Mouse (Mus musculus) adrenal gland, adult 8-10 months (tissue): Measurements from ENCODE around the gene Fam92b. TPM values are rescaled to one million over a fixed set of nuclear protein-coding genes. Genes with fewer than 3 reads are reported as not detected.

Source experiments
- DNase-seq: peaks from one replicate; pipeline ENCODE4 v3.0.0; 2022
- total RNA-seq, 4 experiments: library from RNA; stranded (reverse); gene quantifications; 2 replicates each; pipeline ENCODE4 v1.2.4; 2022

Gene Fam92b
- total RNA-seq: 1 to 10 TPM in 3 of 4 experiments, under 1 TPM in 1; 0.99 to 4.1 (median 2.6) TPM

DNA sequence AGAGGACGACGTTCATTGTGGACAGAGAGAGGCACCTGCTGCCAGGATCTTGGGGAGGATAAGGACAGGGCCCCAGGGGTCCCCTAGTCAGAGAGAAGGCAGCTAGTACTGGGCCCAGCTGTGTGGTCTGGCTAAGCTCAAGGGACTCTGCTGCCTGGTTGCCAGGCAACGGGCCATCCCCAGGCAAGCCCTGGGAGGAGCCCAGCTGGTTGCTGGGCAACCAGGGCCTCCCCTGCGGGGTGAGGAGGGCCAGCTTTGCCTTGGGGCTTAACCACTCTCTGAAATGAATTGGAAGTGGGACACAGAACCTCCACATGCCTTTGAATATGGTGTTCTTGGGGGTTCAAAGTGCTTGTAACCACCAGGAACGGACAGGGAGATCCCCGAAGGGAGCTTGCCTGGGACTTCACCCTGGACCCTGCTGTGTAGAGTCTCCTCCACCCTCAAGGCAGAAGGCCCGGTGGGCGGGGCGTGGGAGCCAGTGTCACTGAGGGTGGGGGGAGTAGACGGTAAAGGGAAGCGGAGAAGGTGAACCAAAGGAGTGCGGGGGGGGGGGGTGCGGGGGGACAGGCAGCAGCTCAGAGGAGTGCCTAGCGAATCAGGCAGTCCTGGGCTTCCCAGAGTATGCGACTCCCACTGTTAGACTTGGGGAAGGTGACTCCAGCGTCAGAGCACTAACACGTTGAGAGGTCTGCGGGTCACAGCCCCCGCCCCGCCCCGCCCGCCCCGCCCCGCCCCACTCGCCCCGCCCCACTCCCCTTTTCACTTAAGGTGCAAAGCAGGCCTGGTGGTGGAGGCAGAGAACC, at the start of gene Fam92b:
Gene Fam92b (minus strand): TSS at position 149 of the 806 bp plus-strand sequence.
- no peak for DNase-seq

DNA sequence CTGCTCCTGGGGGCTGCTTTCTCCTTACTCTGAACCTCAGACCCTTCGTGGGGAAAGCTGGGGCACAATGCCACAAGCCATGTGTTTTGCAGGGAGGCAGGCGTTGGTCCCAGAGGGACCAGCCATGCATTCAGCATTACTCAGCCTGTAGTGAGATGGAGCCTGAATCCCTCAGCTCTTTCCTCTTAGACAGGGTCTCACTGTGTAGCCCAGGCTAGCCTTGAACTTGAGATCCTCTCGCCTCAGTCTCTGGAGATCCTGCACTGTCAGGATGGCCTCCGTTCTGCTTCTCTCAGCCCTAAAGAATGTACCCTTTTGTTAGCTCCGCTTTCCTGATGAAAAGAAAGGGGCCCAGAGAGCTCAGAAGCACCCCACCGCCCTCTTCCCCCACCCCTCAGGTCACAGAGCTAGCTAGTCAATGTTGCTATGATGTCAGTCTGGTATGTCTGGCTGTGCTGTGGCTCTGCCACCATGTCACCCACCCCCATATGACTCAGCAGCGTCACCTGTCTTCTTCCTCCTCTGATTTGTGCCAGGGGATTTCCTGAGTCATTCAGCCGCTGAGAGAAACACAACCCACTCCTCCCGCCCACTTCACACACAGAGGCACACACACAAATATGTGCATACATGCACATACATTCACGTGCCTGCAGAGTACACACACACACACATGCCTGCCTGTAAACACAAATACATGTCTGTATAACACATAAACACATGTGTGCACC, 48.3 kb upstream of the Fam92b start:
- no peak for DNase-seq

DNA sequence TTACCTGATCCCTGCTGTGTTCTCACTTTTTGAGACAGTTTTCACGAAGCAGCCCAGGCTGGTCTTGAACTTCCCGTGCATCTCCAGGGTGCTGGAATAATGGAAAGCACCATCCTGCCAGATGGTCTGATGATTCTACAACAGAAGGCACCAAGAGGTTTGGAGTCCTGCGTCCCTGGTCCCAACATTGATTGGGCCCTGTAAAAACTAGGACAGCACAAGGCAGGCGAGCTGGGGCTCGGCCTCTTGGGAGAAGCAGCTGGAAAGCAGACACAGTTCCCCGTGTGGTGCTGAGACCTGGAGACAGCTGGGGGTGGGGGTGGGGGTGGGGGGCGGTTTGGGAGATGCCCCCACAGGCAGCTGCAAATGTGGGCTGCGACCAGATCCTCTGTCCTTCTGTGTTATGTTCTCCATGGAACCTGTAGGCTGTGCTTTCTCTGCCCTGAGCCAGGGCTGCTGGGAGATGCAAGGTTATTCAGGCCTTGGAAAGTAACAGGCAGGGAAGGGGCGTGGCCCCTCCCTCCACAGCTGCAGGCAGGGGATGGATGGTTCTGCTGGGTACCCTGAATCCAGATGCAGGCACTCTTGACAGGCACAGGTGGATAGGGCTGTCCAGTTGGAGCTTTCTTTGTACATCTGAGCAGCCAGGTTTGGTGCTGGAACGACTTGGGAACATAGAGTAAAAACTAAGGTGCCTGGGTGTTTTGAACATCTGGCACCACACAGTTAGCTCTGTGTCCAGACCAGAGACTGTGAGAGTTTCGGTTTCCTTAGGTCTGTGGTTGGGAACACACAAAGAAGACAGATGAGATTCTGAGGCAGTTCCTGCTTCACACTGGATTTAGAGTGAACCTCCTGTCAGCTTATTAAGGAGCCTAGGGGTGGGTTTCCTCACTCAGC, 47.5 kb upstream of the Fam92b start:
- no peak for DNase-seq

DNA sequence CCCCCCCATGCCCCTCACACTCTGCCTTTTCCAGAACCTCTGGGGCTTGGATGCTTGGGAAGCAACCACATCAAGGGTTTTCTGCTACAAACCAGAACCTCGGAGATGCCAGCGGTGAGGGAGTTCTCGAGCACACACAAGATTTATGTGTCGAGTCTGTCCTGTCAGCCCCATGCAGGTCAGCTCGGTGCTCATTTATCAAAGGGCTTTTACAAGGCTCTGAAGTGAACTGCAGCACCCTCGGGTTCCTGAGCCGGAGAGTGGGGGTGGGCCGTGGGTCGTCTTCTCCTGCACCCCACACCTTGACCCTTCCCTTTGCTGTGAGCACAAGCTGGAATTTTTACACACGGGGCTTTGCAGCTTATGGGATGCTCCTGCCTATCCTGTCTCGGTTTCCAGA, 45.3 kb upstream of the Fam92b start:
- no peak for DNase-seq

DNA sequence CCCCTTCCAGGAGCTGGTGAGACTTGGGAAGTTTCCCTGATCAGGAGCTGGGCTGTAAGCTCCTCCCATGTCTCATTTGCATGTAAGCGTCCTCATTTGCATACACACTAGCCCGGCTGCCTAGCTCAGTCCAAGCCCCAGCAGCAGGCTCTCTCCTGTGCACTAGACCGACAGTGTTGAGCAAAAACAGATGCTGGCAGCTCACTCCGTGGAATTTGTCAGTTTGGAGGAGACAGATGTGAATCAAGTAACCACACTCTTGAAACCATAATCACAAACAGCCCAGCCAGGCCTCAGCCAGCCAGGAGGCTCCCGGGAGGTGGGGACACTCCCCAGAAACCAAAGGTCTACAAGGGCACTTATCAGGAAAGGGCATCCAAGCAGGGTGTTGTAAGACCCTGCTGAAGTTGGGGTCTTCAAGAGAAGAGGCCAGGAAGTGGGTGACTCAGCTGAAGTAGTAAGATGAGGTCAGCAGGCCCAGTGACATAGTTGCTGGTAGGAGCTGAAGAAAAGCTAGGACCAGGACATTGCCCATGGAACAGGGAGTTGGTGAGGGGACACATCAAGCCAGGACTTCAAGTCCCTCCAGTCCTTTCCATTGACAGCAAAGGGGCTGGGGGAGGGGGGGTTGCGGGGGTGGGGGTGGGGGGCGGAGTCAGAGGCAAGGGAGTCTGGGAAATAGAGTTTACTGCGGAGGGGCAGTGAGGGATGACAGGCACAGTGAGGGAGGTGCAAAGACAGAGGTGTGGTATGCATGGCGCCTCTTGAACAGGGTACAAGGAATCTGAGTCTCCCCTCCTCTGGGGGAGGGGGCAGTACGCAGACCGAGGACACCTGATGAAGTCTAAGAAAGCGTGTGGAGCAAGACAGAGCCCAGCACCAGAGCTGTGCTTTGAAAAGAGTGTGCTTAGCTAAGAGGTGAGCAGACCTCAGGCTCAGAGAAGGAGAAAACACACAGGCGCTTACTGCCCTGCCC, 39.9 kb upstream of the Fam92b start:
- no peak for DNase-seq

DNA sequence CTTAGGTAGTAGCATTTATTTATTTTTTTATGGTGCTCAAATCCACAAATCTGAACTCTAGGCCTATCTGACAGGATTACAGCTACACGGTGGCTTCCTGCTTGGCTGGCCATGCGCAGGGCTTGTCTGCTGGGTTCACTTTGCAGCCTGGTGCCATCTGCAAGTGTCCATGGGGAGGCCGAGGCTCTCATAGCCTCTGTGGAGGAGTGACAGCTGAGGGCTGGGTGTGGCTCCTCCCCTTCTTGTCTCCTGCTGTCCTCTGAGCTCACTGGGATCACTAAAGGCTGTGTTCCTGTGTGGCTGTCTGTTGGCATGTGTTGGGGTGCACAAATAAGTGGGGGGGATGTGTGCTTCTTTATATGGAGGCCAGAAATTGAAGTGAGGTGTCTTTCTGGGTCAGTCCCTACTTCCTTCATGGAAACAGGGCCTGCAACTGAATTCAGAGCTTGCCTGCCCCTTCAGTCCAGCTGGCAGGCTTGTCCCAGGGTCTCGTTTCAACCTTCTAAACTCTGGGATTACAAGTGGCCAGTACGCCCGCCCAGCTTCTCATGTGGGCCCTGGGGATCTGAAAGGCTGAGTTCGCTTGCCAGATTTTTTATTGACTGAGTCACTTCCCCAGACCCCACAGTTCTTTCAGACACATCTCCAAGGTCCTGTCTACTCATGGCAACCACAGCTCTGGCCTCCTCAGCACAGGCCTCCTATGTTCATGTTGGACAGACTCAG, 38.3 kb upstream of the Fam92b start:
- DNase-seq: no peak

DNA sequence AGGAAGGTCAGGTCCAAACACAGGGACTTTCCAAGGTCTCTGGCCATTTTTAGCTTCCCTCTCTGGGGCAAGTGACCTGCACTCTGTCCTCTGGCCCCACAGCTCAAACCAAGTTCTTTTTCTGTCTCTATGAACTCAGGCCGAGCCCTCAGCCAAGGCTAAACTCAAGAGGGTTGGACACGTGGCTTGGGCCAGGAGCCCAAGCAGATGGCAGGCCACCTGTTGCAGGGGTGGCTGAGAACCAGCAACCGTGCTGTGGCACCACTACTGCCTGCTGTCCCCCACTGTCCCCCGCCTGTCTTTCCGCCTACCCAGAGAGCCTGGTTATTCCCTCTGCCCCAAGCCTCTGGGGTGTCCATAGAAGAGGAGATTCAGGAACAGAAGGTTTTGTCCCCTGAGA, 36.7 kb upstream of the Fam92b start:
- DNase-seq: no peak

DNA sequence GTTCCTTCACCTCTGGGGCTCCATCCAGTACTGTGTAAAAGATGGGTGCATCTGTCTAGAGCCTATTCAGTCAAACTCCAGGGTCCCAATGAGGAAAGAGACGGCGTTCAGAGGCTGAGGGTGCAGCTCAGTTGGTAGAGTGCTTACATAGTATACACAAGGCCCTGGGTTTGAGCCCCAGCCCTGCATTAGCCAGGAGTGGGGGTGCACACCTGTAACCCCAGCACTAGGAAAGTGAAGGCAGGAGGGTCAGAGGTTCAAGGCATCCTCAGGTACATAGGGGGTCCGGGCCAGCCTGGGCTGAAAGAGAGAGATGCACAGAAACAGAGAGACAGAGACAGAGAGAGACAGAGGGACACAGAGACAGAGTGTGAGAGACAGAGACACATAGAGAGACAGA, 36.0 kb upstream of the Fam92b start:
- no peak for DNase-seq

DNA sequence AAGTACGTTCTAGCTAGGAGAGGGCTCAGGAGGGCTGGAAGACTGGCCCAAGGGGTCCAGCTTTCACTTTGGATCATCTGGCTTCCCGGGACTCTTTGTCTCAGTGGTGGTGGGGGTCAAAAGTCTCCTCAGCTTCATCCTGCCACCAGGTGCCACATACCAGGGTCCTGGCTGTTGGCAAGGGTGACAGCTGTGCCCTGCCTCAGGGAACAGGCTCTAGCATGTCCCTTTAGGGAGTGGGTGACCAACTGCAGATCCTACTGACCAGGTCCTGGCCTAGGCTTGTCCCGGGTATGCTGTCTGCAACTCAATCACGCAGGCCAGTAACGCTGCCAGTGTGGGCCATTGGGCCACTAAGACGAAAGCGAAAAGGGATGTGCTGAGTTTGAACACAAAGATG, 35.3 kb upstream of the Fam92b start:
- DNase-seq: no peak

DNA sequence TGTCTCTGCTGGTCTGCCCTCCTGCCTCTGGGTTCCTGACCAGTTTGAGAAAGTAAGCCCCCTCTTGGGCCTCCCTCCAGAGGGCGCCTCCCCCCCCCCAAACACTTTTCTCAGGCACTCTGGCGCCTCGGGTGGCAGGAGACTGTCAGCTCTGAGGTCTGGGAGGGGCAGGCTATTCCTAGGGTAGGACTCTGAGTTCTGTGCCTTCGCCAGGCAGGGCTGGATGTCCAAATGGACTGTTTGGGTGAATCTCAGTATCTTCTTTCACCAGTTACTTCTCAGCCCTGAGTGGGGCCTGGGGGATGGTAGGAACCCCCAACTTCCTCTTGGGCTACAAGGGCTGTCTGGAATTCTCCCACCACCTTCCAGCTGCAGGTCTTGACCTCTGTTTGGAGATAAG, 34.1 kb upstream of the Fam92b start:
- DNase-seq: no peak

DNA sequence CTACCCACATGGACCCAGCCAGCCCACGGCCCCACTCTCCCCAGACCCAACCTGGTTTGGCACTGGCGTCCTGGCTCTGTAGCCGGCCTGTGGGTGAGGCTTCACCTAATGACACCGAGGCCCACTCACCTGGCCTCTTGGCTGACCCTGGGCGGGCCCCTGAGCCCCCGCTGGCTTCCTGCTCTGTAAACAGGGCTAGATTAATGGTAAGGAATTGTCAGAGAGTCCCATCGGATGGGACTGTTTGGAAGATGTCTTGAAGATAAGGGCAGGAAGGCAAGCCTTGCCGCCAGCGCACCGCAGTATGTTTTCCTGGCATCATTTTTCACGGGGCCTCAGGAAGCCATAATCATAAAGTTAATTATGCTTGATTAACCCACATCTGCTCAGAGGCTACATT, 30.8 kb upstream of the Fam92b start:
- DNase-seq: no peak

DNA sequence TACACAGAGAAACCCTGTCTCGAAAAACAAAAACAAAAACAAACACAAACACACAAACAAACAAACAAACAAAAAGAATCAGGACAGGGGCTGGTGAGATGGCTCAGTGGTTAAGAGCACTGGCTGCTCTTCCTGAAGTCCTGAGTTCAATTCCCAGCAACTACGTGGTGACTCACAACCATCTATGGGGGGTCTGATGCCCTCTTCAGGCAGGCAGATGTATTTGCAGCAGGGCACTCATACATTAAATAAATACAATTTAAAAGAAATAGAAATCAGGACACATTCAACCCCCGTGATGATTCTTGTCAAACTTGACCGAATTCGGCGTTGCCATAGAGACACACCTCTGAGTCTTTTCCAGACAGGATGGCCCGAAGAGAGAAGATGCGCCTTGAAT, 30.1 kb upstream of the Fam92b start:
- DNase-seq: no peak

DNA sequence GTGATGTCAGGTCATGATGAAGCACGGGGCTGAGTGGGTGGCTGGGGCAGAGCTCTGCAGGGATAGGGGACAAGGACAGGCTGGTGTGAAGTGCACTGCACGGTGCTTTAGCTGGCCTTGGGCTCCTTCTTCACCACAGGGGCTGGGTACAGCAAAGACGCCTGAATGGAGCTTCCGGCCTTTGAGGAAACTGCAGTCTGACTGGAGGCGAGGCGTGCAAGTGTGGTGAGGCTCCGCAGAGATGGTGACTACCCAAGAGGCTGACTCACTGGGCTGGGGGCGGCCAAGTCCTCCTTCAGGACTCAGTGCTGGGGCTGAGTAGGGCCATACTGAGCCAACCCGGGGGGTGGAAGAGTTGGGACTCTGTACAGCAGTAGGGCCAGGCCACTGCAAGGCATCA, 28.6 kb upstream of the Fam92b start:
- DNase-seq: no peak

DNA sequence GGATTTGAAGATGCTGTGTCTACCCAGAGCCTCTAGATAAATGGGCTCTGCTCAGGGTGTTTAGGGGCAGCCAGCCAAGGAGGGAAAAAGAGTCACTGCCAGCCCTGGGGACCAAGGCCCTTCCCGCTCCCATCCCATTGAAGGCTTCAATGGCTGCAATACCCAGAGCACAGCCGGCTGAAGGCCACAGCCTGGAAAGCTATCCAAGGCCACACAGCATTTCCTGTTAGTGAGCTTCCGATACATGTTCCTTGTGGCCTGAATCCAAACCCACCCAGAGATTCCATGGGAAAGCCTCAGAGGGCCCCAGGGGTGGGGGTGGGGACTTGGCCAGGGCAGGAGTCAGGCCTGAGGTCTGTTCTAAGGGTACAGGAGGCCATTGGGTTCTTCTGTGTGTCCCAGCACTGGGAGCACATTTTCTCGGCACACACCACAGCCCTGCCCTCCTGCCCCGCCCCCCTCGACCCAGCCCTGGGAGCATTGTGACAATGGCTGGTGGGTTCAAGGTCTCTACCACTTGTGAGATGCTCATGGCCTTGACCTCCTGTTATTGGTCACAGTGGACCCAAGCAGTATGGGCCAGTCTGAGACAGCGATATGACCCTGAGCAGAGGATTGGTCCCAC, 27.6 kb upstream of the Fam92b start:
- peak; percentile 90 for DNase-seq

DNA sequence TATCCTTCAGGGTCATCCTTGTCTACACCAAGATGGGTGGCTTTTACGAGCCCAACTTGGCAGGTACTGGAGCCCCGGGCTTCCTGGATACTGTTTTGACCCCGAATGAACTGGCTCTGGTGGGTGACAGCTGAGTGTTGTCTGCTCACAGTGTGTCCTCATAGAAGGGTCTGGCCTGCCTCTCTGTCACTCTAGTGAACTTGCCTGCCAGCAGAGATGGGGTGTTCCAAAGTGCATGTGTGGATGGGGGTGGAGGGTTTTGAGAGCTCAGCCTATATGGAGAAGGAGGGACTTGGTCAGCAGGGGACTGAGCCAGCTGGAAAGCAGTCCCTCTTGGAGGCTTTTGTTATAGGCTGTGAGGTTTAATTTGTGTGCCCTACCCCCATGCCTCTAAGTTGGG, 25.3 kb upstream of the Fam92b start:
- no peak for DNase-seq

DNA sequence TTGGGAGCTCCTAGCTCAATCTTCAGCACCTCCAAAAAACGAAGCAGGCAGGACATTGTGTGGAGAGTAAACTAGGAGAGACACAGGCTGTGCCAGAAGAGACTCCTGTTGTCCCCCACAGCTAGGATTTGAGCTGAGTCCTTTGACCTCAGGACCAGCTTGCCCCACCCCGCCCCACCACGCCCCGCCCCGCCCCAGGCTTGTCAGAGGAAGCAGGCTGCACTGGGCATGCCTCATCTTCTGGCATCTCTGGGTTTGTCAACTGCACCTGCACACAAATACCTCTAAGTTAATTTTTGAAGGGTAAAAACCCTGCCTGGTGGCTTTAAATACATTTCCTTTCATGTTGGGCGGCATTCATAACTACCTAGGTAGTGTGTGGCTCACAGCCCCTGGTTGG, 24.1 kb upstream of the Fam92b start:
- no peak for DNase-seq

DNA sequence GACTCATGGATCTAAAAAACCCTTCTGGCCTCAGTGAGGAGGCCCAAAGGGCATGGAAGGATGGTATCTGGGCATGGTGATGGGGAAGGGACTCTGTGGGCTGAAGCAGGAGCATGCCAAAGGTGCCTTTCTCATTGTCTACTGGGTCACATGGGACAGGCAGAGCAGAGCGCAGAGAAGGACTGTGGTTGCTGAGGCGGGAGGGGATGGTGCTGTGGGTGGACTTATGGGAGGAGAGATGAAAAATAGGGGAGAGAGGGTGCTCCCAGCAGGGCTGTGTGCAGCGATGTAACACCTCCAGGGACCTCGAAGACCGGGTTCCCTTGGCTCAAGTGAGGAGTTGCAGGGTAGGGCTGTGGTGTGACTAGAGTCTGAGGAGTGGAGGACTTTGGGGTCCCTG, 14.9 kb upstream of the Fam92b start:
- DNase-seq: no peak

DNA sequence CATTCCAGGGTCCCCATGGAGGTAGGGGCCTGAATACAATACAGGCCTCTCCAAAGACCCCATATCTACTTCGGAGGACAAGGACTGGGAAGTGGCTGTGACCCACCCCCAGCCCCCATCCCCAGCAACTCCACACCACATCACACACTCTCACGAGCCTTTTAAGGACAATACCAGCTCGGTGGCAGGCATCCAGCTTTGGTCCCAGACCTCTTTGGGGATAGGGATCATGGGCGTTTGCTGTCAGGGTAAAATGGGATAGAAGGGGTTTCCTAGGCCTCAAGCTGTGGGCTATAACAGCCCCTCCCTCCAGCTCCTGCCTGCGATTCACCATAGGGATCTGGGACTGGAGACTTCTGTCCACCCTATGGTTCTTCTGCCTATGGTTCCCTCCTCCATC, 14.4 kb upstream of the Fam92b start:
- DNase-seq: no peak

DNA sequence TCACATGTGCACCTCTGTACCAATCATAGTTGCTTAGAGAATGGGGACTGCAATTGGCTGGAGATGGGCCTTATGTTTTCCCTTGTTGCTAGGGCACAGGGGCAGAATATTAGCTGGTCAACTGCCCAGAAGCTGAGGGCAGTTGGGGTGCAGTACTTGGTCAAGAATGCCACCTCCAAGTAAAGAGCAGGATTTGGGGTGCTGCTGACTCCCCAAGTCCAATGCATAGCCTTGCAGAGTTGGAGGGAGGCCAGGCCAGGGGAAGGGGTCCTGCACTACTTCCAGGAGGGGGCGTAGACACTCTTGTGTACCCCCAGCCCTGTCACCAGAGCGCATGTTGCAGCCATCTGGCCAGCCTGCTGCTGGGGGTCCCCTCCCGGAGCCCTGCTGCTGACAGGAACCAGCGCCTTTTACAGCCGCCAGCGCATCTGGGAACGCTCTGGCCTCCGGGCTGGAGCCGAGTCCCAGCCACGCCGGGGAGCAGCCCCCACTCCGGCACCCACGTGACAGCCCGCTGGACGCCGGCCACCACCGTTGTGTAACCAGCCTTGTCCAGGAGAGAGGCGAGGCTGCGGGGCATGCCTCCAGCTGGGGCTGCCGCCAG, 13.6 kb upstream of the Fam92b start:
- DNase-seq: peak; percentile 94
